Mouse (Mus musculus): Measurements from ENCODE around the gene D230025D16Rik.

The D230025D16Rik gene

DNA sequence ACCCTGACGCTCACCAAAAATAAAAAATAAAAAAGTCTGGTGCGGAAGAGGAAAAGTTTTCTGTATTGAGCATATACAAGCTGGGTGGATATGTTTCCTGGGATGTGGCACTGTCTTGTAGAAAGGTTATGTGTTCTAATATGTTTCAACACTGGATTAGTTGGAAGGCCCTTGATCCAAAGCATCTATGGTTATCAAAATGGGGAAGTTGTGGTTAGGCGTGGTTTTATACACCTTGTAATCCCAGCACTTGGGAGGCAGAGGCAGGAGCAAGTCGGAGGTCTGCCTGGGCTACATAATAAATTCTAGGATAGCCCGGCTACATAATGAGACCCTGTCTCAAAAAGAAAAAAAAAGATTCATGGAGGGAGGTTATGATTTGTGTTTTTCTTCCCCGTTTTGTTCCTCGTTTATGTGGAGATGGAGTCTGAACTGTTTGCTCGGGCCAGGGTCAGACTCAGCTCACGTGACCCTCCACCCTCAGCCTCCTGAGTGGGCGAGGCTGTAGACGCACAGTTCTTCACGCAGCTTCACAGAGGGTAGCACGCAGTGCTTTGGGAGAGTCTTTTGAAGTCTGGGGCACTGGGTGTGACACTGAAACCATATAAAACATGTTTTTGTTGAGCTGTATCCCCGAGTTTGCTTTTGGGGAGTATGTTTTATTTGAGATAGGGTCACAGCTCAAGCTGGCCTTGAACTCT, 12.6 kb downstream of the D230025D16Rik start:
- no peak for DNase-seq (ENCODE audit: low spot score)

DNA sequence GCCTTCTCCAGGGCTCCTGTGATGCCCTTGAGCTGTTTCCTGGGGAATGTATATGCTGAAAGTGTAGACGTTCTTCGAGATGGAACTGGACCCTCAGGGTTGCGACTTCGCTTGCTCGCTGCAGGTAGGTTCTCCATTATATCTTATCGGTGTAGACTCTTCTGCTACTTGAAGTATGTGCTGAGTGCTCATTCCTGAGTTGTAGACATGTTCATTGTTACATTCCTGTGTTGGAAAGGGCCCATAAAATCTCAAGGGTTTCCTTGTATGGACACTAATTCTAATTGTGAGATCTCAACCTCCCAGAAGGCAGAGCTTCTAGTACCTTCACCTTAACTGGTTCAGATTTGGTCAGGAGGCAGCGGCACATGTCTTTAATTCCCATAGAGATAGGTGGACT, 16.1 kb downstream of the D230025D16Rik start:
- no peak for DNase-seq (ENCODE audit: low spot score)

DNA sequence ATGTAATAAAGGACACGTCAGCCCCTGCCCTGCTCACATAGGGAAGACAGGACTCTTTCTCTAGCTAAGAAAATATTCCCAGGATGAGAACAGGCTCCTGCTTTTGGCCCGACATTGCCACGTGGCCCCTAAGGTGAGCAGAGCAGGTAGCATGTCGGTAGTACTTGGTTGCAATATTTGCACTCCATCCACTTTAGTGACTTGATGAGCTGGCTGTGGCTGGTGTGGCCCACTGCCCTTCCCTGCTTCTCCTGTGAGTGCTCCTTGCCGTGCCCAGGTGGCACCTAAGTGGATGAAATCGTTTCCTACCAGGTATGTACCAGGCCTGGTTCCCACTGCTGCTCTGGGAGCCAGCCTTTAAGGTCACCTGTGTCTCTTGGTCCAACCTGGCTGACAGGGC, 27.0 kb downstream of the D230025D16Rik start:
- DNase-seq (ENCODE audit: low spot score): no peak

DNA sequence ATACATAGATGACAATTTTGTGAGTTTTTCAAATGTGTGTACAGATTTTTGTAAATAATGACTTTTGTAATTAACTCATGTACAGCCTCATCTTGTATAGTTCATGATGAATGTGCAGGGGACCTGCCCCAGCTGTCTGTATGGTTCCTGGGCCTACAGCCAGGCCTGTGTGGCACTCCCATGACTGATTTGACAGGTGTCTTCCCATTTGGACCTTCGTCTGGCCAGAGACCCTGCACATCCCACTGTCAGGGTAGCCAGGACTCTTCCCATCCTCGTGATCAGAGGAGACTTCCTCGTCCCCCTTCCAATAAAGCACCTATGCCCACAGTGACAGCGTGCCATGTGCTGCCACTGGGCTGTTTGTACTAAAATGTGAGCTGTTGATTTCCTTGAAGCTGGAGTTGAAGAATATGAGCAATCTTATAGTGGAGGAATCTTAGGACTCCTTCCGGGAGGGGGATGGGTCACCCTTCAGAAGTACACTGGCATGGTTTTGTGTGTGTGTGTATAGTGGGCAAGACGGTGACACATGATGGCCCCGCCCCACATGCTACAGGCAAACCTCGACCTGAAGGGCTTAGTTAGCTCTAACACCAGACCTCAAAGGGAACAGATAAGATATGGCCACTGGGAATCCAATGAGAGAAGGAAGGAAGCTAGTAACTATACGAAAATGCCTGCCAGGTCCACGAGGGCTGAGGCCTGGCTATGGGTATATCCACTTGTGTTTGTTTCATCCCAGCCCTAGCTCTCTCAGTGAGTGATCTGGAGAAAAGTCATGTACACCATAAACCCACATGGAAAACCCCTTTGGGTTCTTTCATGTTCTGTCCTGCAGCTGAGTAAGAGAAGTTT, 28.0 kb downstream of the D230025D16Rik start:
- DNase-seq (ENCODE audit: low spot score): no peak

DNA sequence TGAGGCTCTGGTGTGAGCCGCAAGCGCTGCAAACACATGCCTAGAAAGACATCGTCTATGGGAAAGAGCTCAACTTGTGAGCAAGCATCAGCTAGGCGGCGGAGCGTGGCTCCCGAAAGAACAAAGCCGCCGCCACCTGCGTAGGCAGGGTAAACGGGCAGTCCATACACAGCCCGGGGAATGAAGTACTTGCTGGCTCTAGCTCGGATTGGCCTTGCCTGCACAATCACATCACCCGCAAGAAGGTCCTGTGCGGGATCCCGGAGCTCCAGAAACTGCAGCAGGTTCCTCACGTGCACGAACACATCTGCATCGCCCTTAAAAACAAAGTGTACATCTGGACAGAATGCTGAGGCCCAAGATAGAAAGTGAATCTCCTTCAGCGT, 28.8 kb downstream of the D230025D16Rik start:
- no peak for DNase-seq (ENCODE audit: low spot score)

DNA sequence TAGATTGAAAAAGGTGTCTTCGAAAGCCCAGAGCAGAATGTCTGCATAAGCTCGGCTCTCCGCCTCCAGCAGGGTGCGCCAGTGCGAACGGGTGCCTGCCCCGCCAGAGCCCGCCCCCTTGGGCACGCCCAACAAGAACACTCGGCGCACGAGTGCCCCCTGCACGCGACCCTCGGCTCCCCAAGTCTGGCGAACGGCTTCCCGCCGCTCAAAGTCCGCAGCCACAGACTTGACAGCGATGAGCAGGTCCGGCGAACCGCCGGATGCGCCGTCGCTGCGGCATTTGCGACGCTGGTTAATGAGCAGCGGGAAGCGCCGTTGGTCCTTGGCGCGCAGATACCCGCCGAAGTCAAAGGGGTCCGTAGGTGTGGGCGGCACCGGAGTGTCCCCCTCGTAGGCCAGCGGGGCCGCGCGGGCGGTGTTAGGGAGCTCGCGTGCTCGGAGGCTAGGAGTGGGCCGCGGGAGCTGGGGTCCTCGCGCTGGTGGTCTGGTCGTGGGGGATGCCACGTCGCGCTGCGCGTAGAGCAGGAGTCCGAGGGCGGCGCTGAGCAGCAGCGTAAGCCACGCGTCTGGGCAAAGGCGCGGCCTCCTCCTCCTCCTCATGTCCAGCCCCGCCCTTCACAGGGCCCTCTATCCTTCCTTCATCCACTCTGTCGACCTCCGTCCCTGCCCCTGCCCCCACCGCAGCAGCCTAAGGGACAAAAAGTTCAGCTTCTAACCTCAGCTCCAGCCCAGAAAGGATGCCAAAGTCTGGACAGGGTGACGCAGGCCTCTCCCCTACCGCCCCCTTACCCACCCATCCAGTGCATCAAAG, 29.4 kb downstream of the D230025D16Rik start:
- peak; percentile 89 for DNase-seq (ENCODE audit: low spot score)

DNA sequence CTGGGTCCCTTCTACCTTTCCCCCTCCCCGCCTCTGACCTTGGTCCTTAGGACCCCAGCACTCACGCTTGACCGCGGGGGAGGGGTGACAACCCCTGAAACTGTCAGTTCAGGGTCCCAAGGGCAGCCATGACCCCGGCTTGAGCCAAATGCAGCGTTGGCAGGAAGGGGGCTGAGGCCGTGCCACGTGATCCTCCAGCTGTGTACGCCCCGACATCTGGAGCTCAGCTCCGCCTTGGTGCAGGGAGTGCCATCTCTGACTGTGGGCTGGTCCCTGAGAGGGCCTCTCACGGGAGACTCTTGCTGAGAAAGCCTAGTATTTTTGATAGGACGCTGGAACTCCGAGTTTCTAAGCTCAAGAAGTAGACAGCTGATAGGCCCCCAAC, 30.0 kb downstream of the D230025D16Rik start, which contains the start of gene B3gnt9:
Gene B3gnt9 (minus strand): TSS at position 188 of the 385 bp plus-strand sequence.
- peak; percentile 79 for DNase-seq (ENCODE audit: low spot score)

DNA sequence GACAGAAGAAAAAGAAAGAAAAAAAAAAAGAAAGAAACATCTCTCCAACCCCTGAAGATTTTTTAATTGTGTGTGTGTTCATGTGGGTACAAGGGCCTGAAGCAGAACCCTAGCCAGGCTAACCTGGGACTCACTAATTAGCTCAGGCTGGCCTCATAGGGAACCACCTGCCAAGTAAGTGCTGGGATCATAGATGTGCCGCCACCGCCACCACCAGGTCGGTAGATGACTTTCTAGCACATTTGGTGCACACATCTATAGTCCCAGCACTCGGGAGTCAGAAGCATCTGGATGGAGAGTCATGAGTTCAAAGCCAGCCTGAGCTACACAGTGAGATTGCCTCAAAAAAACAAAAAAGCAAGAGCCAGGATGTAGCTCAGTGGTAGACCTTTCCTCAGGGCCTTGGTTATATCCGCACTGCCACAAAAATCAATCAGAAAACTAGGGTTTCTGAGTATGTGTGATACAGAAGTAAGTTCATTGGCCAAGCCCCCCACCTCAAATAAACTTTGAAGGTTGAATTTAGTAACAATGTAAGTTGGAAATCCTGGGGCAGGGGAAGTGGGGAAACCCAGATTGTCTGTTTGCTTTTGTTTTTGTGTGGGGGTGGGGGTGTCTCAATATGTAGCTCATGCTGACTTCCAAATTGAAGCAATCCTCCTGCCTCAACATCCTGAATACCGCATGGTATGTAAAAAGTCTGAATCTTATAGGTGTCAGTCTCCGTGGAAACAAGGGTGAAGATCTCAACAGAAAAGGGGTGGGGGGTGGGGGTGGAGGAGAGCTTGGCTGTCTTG, 32.6 kb downstream of the D230025D16Rik start:
- DNase-seq (ENCODE audit: low spot score): no peak

DNA sequence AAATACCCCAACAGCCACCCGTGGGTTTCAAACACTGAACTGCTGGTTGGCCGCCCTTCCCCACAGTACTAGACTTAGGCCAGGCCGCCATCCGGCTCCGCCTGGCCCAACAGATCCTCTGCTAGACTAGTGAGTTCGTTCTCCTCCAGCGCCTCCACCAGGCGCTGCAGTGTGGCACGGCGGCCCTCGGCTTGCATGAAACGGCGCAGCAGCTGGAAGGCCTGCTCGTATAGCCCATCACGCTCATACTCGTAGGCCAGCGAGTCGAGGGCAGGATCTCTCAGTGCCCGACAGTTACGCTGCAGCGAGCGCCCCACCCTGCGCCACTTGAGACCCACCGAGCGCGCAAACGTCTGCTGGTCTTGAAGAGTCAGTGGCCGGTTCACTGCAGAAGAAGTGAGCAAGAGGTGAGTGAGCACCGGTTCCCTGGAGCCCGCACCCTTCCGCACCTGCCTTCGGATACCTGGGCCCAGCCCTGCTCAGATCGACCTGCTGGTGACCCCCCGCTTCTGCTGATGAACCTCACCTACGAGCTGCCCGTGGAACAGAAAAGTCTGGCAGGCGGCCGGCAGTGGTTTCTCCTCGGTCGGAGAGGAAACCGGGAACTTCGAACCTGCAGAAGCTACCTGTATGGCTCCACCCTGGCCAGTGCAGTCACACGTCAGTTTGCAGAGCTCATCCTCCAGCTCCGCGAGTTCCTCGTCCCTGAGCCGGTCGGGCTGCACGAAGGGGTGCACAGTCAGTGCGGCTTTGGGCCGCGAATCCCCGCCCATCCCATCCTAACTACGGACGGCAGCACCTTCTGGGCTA, 34.2 kb downstream of the D230025D16Rik start:
- no peak for DNase-seq (ENCODE audit: low spot score)

DNA sequence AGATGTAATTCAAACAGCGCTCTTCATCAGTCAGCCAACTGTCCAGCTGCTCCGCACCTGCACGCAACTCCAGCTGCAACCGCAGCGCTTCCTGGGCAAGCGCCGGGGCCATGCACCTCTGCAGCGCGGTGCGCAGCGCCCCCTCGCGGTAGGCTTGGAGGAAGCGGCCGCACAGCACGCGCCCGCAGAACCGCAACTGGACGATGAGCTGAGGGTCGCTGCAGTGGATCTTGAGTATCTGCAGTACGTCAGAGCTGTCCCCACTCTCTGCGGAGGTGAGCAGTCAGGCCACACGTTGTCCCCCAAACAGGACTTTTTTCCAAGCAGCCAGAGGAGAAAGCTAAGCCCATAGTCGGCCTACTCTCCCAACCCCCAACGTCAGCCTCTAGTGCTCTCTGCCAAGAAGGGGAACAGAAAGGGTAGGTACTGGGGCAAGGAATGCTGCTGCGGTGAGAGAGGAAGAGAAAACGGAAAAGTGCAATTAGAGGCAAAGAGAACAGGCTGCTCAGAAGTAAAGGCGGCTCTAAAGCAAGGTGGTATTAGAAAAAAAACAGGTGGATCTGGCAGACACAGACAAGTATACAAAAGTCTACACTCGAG, 34.9 kb downstream of the D230025D16Rik start:
- DNase-seq (ENCODE audit: low spot score): peak; percentile 79

DNA sequence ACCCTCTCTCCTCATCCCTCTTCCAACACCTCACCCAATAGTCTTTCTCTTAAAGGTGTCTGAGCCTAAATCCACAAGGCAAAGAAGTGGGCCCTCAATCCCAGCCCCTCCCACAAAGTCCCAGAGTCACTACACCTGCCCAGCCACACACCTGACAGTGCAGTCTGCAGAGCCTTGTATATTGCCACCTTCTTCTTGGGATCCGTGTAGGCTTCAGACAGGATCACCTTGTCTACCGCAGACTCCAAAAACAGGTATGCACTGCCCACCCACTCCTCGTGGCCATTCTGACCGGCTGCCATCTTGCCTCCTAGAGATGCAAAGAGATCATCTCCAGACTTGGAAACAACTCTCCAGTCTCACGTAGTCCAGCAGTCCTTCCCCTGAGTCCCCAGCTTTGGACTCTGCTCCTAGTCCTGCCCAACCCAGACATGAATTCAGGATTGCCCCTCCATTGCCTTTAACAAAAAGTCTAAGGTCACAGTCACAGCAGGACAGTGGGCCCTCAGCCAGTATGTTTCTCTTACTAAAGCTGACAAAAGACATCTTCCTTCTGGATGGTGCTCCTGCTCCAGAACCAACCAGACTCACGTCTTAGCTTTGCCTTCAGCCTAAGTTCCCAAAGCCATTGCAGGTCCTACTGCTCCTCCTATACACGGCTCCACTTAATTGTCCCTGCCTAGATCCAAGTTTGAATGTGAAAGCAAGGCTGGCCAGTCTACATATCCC, 35.6 kb downstream of the D230025D16Rik start:
- no peak for DNase-seq (ENCODE audit: low spot score)

DNA sequence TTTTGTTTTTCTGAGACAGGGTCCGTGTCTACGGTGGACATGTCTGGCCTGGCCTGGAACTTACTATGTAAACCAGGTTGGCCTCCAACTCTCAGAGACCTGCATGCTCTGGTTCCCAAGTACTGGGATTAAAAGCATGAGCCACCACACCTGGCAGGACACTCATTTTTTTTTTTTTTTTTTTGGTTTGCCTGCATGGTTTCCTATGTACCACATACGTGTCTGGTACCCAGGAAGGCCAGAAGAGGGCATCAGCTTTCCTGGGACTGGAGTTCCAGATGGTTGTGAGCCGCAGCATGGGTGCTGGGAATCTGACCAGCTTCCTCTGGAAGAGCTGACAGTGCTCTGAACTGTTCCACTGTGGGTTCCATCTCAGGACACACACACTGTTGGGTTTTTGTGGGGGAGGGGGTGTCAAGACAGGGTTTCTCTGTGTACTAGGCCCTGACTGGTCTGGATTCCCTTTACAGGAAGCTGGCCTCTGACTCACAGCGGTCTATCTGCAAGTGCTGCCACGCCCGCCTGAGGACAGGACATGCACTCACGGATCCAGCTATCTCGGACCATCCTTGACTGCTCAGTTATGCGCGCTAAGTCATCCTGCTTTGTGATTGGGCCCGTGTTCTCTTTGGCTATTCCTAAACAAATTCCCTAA, 36.5 kb downstream of the D230025D16Rik start:
- no peak for DNase-seq (ENCODE audit: low spot score)

DNA sequence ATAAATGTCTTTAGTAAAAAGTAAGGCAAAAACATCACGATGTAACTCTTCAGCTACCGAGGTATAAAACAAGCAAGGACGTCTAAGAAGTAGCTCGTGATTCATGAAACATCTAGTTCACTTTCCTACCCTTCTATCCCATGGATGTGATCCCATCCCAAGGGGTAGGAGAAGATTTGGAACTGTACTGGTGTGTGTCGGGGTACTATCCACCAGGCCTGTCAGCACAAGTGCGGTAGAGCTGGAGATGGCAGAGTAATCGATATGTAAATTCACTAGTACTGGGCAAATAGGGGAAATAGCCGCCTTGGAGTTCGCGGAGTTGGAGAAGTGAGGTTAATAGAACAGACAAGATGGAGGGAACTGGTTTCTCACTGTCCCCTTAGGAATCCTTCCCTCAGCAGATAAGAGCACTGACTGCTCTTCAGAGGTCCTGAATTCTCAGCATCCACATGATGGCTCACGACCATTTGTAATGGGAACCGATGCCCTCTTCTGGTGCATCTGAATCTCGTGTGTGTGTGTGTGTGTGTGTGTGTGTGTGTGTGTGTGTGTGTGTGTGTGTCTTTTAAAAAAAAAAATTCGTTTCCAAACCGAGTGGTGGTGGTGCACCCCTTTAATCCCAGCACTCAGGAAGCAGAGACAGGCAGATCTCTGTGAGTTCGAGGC, 38.4 kb downstream of the D230025D16Rik start:
- DNase-seq (ENCODE audit: low spot score): no peak

DNA sequence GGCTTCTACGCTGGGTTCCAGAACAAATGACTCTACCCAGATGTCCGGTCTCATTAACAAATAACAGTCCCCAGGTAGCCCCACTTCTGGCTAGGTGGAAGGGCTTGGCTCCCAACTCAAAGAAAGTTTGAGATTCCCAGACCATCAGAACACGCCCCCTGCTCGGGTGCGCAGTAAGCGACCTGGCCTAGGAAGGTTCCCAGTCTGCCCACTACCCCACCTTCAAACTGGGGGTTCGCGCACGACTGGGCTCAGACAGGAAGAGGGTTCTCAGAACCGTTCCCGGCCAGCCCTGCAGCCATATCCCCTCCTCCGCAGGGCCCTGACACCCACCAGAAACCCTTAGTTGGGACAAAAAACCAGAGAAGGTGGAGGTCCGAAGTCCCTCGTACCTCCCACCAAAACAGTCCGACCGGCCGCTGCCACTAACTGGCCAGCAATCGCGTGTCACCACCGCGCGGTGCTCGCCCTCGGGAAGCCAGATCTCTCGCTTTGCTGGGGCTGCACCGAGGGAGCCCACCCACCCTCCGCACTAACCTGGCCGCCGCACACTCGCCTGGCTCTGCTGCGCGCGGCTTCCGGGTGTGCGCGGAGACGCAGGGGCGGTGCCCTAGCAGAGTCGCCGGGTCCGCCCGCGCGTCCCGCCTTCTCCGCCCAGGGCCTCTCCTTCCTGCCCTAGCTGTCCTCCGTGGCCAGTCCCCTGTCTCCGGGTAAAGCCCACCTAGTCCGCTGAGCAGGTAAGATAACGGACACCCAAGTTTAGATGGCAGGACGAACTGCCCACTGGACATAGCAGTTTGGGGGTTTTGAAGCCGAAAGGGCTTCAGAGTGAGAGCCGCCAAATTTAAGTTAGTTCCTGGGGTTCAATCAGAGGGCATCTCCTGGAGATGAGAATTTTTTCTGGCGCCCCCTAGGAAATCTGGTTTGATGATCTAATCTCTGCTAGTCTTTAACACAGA, 39.4 kb downstream of the D230025D16Rik start, which contains the start of the genes Tradd and Fbxl8:
Gene Tradd (minus strand): TSS at position 586 of the 959 bp plus-strand sequence.
Gene Fbxl8 (plus strand): TSS at position 625 of the 959 bp plus-strand sequence.
- DNase-seq (ENCODE audit: low spot score): no peak

DNA sequence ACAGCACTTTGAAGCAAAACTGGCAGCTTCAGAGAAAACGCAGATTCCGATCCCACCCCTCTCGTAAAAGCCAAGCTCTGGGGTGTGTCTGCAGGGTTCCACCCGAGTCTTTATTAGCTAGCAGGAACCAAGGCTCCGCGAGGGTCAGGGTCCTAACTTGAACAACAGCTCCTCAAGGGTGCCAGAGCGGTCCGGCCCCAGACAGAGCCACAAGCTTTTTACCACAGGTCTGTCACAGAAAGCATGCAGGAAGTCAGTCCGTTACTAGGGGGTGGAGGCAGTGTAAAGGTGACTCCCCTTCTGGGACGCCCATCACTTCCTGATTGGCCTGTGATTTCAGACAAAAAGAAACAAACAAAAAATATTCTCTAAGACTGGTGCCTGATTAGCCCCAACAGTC, 40.2 kb downstream of the D230025D16Rik start:
- DNase-seq (ENCODE audit: low spot score): no peak

DNA sequence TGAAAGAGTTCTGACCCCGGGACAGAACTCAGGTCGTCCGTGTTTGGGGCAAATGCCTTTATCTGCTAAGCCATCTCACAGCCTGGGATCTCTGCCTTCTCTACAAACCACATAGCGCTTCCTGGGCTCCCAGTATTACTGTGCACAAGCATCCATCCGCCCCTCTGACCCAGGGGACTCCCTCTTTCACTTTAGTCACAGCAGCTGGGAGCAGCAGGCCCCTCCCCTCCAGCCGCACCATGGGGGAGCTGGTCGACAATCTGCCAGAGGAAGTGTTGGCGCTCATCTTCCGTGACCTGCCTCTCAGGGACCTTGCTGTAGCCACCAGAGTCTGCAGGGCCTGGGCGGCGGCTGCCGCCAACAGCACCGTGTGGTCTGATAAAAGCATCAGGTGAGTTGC, 41.8 kb downstream of the D230025D16Rik start:
- no peak for DNase-seq (ENCODE audit: low spot score)
